21 mouse cellular contexts compared by ENCODE assay signal in the genomic region with DNA sequence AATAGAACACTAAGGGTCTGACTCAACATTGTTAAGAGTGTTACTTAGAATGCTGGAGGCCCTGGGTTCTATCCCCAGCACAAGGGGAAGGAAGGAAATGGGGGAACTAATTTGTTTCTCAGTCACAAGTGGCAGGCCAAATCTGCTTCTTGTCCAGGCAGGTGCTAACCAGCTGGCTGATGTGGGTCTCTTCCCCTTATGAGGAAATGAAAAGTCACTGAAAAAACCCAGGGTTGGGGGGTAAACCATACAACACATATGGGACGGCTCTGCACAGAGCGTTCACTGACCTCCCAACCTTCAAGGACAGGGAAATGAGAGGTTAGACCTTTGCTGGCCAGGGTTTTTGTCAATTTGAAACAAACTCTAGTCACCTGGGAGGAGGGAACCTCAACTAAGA.
DNase-seq lines count a peak whose midpoint lies in the region; ATAC-seq lines count a peak whose summit lies in the region.
"Had no signal": no experiment of that assay in that cellular context is flagged by ENCODE, and none has a peak within 500 bp of the region (broad histone marks: within the 10 kb centered on the region; RNA-seq: fewer than 3 reads in every experiment).

No protein-coding gene starts in this region.

- WGBS in embryonic facial prominence, embryonic 10.5 days: 79% methylated on average over 2 of the region's 2 CpGs

- peak; percentile 58 for DNase-seq in spleen, postnatal 36 days (ENCODE audit: low spot score in 2 of 2)
- no peak for DNase-seq in spleen, postnatal 4 days (ENCODE audit: low spot score in 2 of 2)
- DNase-seq in gastrocnemius, adult 8-10 months (ENCODE audit: low spot score in 2 of 2): no peak
- DNase-seq in embryonic facial prominence, embryonic 10.5 days (ENCODE audit: low spot score): no peak
- DNase-seq: adrenal gland, adult 2 months; adrenal gland, postnatal 10 days; adrenal gland, postnatal 25 days; cerebellum, adult 11 months; cerebellum, adult 18-20 months; cerebellum, adult 8-10 months; cerebellum, adult 9-11 months; cerebellum, postnatal 14 days; cerebellum, postnatal 36 days; embryo, embryonic 11 days; forebrain, postnatal 0 days had no signal

- H3K4me1 ChIP-seq in embryonic facial prominence, embryonic 10.5 days: peaks cover 34% of the 10 kb centered on the region
- H3K4me1 ChIP-seq: forebrain, embryonic 15.5 days had no signal

- H3K9me3 ChIP-seq in embryonic facial prominence, embryonic 10.5 days: no peaks in the 10 kb centered on the region
- H3K9me3 ChIP-seq: embryonic facial prominence, embryonic 12.5 days; forebrain, embryonic 13.5 days; forebrain, embryonic 15.5 days; G1E had no signal

- ATAC-seq in granulocyte monocyte progenitor cell, adult 5-6 weeks (replicated peaks; ENCODE audit: poor library complexity, severe bottlenecking): peak; percentile 15; the same call in 1 of the 2 replicates
- ATAC-seq: forebrain, embryonic 13.5 days; forebrain, embryonic 15.5 days; forebrain, postnatal 0 days; Patski had no signal

- H3K4me3 ChIP-seq in embryonic facial prominence, embryonic 10.5 days: no peak overlapping the region
- H3K4me3 ChIP-seq: embryonic facial prominence, embryonic 12.5 days; forebrain, embryonic 13.5 days; forebrain, embryonic 15.5 days had no signal

- H3K36me3 ChIP-seq in embryonic facial prominence, embryonic 10.5 days (replicated peaks): no peaks in the 10 kb centered on the region
- H3K36me3 ChIP-seq: embryonic facial prominence, embryonic 12.5 days; forebrain, embryonic 15.5 days had no signal

- H3K27ac ChIP-seq in embryonic facial prominence, embryonic 10.5 days (replicated peaks): no peak overlapping the region
- H3K27ac ChIP-seq: embryonic facial prominence, embryonic 12.5 days; forebrain, embryonic 13.5 days; forebrain, embryonic 15.5 days had no signal

- H3K27me3 ChIP-seq in embryonic facial prominence, embryonic 10.5 days (replicated peaks; ENCODE audit: low read depth, poor library complexity, severe bottlenecking): peaks cover 27% of the 10 kb centered on the region
- H3K27me3 ChIP-seq: embryonic facial prominence, embryonic 12.5 days; forebrain, embryonic 13.5 days; forebrain, embryonic 15.5 days; Patski had no signal

Comparison
In these comparisons a context has a peak if more than half of its experiments do, and no peak if none do; other contexts are left out.
1. DNase-seq: peak in spleen, postnatal 36 days (2 of 2); none in spleen, postnatal 4 days (0 of 2), gastrocnemius, adult 8-10 months (0 of 2) and embryonic facial prominence, embryonic 10.5 days (single experiment).